Mouse (Mus musculus) intestine, postnatal 0 days (tissue): ENCODE data around the gene Triobp. TPM values are rescaled to one million over a fixed set of nuclear protein-coding genes. Genes with fewer than 3 reads are reported as not detected.
A peak's percentile ranks its signal among the peaks of the same experiment; 100 is the strongest.

ENCODE experiments used
- ATAC-seq: fragments of 200-750 bp; cut with Nextera tagmentation; 2 replicates; pipeline ENCODE4 v1.8.0; 2017; ENCODE audit warnings: mild to moderate bottlenecking, moderate TSS enrichment, moderate library complexity
- H3K27ac ChIP-seq: fragments of 300-500 bp; sonication (generic); 2 replicates; pipeline ENCODE4 v1.5.1; 2014; ENCODE audit warnings: mild to moderate bottlenecking, low read depth, low read length, moderate library complexity
- H3K27me3 ChIP-seq: fragments of 300-500 bp; sonication (generic); replicated peaks from 2 replicates; pipeline ENCODE4 v1.6.1; 2014; ENCODE audit warnings: low read length, mixed read lengths; ENCODE audit not compliant: control insufficient read depth, insufficient read depth
- H3K36me3 ChIP-seq: fragments of 300-500 bp; sonication (generic); 2 replicates; pipeline ENCODE4 v1.6.1; 2014; ENCODE audit warnings: mild to moderate bottlenecking, moderate library complexity; ENCODE audit not compliant: control insufficient read depth, insufficient read depth
- H3K4me1 ChIP-seq: fragments of 300-500 bp; sonication (generic); replicated peaks from 2 replicates; pipeline ENCODE4 v1.6.1; 2014; ENCODE audit warnings: antibody characterized with exemption, low read length, mixed read lengths; ENCODE audit not compliant: control insufficient read depth, insufficient read depth
- H3K4me2 ChIP-seq: fragments of 300-500 bp; sonication (generic); replicated peaks from 2 replicates; pipeline ENCODE4 v1.6.1; 2014; ENCODE audit warnings: low read depth, mild to moderate bottlenecking, moderate library complexity
- H3K4me3 ChIP-seq: fragments of 300-500 bp; sonication (generic); 2 replicates; pipeline ENCODE4 v1.5.1; 2014; ENCODE audit warnings: low read depth, low read length
- H3K9ac ChIP-seq: fragments of 300-500 bp; sonication (generic); 2 replicates; pipeline ENCODE4 v1.6.1; 2014; ENCODE audit warnings: mild to moderate bottlenecking, low read depth, low read length
- H3K9me3 ChIP-seq: fragments of 300-500 bp; sonication (generic); 2 replicates; pipeline ENCODE4 v1.6.1; 2016; ENCODE audit warnings: mixed run types; ENCODE audit not compliant: control insufficient read depth
- CTCF ChIP-seq: sonication (generic); IDR thresholded peaks from 2 replicates; pipeline ENCODE4 v1.5.1; 2016; ENCODE audit warnings: low read depth, mild to moderate bottlenecking, control low read depth, antibody characterized with exemption, moderate library complexity
- WGBS: fragments of 180-500 bp; shearing (Covaris S2); extraction: QIAGEN DNeasy Blood & Tissue Kit; methylation state at CpG from one replicate; pipeline ENCODE4 v1.1.7; 2014; 5-methylcytosine and 5-hydroxymethylcytosine counted together
- polyA plus RNA-seq: library from polyadenylated mRNA; unstranded; fragments of >200 nt; fragmentation: Nextera tagmentation; extraction: Ambion mirVana; gene quantifications from 2 replicates; pipeline ENCODE4 v1.2.1, GENCODE M21; 2015

Gene Triobp
- polyA plus RNA-seq, 1 experiment from 2014 or later, result 39.4 TPM

DNA sequence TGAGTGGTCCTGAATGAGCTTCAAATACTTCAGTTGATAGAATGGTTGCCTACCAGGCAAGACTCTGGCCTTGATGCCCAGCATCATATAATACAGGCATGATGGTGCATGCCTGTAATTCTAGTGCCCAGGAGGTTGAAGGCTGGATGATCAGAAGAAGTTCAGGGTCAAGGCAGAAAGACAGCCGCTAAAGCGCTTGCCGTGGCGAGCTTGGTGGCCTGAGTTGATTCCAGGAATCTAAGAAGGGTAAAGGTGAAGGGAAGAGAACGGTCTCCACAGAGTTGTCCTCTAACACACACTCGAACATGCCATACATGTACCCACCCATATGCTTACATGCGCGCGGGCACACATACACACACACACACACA lies 42.6 kb downstream of the Triobp start:
- no peak for TF ChIP-seq CTCF
- Histone ChIP-seq H3K27me3 (no peaks in the 10 kb centered on the region), H3K4me1 (no peaks in the 10 kb centered on the region), H3K36me3 (peaks cover 75% of the 10 kb centered on the region), H3K4me3 (no peak overlapping the region), H3K9ac (no peak overlapping the region), H3K4me2 (no peak overlapping the region), H3K27ac (no peak overlapping the region), H3K9me3 (no peaks in the 10 kb centered on the region)
- no peak for ATAC-seq
- 93% methylated on average over 9 of the region's 9 CpGs for WGBS

DNA sequence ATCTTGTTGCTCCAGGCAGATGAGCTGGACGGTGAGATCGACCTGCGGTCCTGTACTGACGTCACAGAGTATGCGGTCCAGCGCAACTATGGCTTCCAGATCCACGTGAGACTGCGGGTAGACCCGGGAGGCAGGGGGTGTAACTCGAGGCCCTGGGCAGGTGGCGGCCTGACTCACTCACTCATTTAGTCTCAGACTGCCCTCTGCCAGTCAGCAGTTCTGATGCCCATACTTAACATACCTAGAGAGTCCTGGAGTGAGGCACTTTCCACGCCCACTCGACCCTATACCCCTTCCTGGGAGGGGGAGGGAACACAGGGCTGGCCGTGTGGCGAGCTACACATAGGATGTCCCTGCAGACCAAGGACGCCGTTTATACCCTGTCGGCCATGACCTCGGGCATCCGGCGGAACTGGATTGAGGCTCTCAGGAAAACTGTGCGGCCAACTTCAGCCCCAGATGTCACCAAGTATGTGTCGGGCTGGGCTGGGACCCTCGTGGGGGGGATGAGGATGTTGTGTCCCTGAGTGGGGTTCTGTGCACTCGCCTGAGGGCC lies 43.5 kb downstream of the Triobp start:
- no peak overlapping the region for H3K27ac ChIP-seq
- no peak overlapping the region for H3K9ac ChIP-seq
- ATAC-seq, result no peak
- H3K4me1 ChIP-seq, result no peaks in the 10 kb centered on the region
- H3K27me3 ChIP-seq, result no peaks in the 10 kb centered on the region
- no peaks in the 10 kb centered on the region for H3K9me3 ChIP-seq
- H3K36me3 ChIP-seq, result peaks cover 84% of the 10 kb centered on the region
- WGBS, result 93% methylated on average over 25 of the region's 25 CpGs
- no peak overlapping the region for H3K4me3 ChIP-seq
- TF ChIP-seq CTCF, result no peak
- H3K4me2 ChIP-seq, result no peak overlapping the region

DNA sequence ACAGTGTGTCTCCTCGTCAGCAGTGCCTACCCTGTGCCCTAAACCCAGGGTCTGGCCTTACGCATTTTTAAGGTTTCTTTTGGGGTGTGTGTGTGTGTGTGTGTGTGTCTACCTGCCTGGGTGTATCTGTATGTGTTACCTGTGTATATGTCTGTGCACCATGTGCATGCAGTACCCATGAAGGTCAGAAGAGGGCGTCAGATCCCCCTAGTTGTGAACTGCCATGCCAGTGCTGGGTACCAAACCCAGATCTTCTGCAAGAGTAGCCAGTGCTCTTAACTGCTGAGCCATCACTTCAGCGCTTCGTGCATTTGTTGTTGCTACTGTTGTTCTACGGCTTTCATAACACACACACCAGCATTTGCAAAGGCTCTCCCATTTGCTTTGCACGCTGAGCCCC lies 44.7 kb downstream of the Triobp start:
- ATAC-seq, result no peak
- Histone ChIP-seq H3K4me3 (no peak overlapping the region), H3K9ac (no peak overlapping the region), H3K4me2 (no peak overlapping the region), H3K4me1 (no peaks in the 10 kb centered on the region), H3K27me3 (no peaks in the 10 kb centered on the region), H3K27ac (no peak overlapping the region), H3K36me3 (peaks cover 80% of the 10 kb centered on the region), H3K9me3 (no peaks in the 10 kb centered on the region)
- 94% methylated on average over 7 of the region's 7 CpGs for WGBS
- peak; percentile 54 for TF ChIP-seq CTCF

DNA sequence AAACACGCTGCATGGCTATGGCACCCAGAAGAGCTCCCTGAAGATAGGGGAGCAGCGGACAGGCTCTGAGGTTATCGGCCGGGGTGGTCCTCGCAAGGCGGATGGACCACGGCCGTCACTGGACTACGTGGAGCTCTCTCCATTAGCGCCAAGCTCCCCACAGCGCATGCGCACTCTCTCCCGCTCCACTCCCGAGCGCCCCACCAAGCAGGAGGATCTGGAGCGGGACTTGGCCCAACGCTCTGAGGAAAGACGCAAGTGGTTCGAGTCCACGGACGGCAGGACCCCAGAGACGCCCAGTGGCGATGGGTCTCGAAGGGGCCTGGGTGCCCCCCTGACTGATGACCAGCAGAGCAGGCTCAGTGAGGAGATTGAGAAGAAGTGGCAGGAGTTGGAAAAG lies 45.4 kb downstream of the Triobp start:
- WGBS, result 96% methylated on average over 24 of the region's 24 CpGs
- Histone ChIP-seq H3K4me1 (no peaks in the 10 kb centered on the region), H3K4me3 (no peak overlapping the region), H3K9ac (no peak overlapping the region), H3K27me3 (no peaks in the 10 kb centered on the region), H3K27ac (no peak overlapping the region), H3K9me3 (no peaks in the 10 kb centered on the region), H3K36me3 (peaks cover 75% of the 10 kb centered on the region), H3K4me2 (no peak overlapping the region)
- TF ChIP-seq CTCF, result no peak
- ATAC-seq, result no peak

DNA sequence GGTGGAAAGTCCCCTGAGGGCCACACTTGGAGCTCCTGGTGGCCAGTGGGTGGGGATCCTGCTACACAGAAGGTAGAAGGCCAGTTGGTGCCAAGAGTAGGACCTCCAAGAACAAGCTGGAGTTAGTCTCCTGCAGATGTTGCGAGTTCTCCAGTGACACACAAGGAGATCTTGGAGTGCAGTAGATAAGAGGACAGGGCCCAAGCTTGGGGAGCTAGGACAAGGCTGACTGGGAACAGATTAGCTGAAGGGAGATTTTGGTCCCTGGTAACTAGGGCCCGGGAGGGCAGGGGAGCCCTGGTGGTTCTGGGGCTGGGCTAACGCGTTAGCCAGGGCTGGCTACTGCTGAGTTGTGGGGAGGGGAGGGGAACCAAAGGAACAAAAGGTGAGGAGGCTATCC lies 48.4 kb downstream of the Triobp start:
- H3K4me1 ChIP-seq, result no peaks in the 10 kb centered on the region
- H3K9ac ChIP-seq, result no peak overlapping the region
- H3K4me3 ChIP-seq, result no peak overlapping the region
- H3K9me3 ChIP-seq, result no peaks in the 10 kb centered on the region
- peaks cover 71% of the 10 kb centered on the region for H3K36me3 ChIP-seq
- 94% methylated on average over 4 of the region's 4 CpGs for WGBS
- no peaks in the 10 kb centered on the region for H3K27me3 ChIP-seq
- TF ChIP-seq CTCF, result no peak
- ATAC-seq, result no peak
- no peak overlapping the region for H3K27ac ChIP-seq
- H3K4me2 ChIP-seq, result no peak overlapping the region

DNA sequence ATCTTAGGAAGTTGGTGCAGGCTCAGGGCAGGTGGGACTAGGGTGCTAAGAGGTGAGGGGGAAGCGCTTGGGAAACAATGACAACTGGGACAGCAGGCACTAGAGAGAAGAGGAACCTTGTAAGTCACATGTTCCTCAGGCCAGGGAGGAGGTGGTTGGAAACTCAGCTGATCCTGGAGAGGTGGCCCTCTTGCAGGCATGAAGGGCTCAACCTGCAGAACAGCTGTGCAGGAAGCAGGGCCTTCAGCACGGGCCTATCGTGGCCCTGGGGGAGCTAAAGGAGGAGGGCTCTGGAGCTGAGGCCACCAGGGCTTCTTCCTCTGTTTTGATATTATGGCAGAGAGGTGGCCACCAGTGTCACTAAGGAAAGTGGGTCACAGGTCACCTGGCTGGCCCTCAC lies 49.1 kb downstream of the Triobp start:
- Histone ChIP-seq H3K4me3 (no peak overlapping the region), H3K4me2 (no peak overlapping the region), H3K27ac (no peak overlapping the region), H3K9ac (no peak overlapping the region), H3K4me1 (no peaks in the 10 kb centered on the region), H3K27me3 (no peaks in the 10 kb centered on the region), H3K9me3 (no peaks in the 10 kb centered on the region), H3K36me3 (peaks cover 71% of the 10 kb centered on the region)
- no peak for TF ChIP-seq CTCF
- no peak for ATAC-seq
- 78% methylated on average over 3 of the region's 3 CpGs for WGBS

DNA sequence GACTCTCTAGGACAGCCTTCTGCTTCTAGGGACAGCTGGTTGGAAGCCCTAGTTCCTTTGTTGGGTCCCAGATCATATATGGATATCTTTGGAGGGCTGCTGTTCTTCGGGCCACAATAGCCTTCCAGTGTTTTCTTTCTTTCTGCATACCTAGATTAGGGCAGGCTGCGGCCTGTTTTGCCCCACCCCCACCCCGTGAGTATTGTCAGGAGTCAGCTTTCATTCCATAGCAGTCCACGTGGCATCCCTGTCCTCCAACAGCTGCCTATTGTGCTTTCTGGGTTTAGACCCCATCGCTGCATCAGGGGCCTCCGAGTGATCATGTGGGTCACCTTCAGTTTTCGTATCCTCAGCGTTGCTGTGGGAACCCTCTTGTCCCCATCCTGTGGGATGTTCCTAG lies 50.8 kb downstream of the Triobp start:
- no peak for TF ChIP-seq CTCF
- Histone ChIP-seq H3K36me3 (peaks cover 70% of the 10 kb centered on the region), H3K27ac (no peak overlapping the region), H3K27me3 (no peaks in the 10 kb centered on the region), H3K4me1 (no peaks in the 10 kb centered on the region), H3K4me3 (no peak overlapping the region), H3K9me3 (no peaks in the 10 kb centered on the region), H3K4me2 (no peak overlapping the region), H3K9ac (no peak overlapping the region)
- WGBS, result 66% methylated on average over 8 of the region's 8 CpGs
- ATAC-seq, result no peak
